Mouse (Mus musculus) retina, postnatal 7 days (tissue): ENCODE results near the gene Rint1.

ENCODE experiments used
- DNase-seq: peaks from one replicate; pipeline ENCODE4 v3.0.0-alpha.2; 2012; ENCODE audit warnings: low read depth, low spot score

Rint1 gene

DNA sequence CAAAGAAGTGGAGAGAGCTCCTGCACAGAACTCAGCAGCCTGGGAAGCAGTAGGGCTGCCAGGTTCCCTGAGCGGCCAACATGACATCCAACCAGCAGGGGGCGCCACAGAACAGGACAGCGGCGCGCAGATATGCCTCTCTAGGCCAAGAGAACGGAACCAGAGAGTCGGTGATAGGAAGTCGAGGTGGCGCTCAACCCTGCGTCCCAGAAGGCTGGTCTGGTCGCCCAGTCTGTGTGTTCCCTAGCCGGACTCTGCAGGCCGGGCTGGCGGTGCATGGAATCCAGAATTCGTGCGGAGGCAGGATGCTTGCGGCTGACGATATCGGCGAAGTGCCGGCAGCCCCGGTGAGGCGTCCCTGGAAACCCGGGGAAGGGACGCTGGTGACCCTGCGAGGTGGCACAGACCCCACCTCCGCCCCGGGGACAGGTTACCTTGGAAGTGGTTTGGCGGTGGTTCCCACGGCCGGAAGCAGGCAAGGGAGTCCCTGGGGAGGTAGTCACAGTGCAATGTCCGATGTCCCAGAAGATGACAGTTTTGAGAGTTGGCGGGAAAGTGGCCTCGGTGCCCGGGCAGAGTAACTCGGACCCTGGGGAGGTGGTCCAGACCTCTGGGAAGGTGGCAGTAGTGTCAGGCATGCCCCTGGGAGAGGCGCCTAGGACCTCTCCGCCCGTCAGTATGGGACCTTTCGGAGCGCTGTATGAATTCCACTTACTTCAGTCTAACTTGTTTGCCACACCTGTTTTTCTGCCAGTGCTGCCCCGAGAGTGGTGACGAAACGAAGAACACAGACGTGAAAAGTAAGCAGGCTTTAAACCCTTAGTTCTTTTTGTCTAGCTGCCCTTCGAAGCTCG is at the start of gene Rint1:
TSS of gene Rint1 (plus strand) at position 176 of the 854 bp plus-strand sequence.
- peak; percentile 89 for DNase-seq

DNA sequence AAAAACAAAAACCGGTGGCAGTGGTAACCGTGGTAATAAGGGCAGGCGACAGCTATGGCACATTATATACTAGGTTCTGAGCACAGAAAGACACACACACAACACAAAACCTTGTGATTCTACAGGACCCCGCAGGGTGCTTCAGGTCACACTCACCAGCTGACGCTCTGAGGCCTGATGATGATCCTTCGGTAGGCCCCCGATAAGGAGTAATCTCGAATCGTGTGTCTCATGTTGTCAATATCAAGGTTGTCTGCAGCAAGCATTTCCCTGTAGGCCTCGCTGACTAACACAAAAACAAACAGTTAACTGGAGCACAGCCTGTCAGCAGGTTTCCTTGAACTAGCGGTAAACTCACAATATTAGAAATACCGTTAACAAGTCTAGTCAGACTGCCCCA is 44.2 kb upstream of the Rint1 start:
- DNase-seq: no peak

DNA sequence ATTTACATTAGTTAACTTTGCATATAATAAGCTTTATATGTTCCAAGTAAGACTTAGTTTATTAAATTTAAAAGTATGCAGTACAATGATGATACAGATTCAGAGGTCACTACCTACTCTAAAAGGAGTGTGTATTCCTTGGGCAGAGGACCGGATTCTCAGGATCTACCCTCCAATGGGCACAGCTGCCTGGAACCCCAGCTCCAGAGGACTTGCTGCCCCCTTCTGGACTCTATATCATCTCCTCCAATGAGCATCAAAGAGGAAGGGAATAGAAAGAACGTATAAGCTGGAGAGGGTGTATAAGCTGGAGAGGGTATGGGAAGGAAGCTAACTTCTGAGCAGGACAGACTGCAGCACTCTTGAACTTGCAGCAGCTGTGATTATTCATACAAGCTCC is 37.6 kb upstream of the Rint1 start:
- DNase-seq: no peak

DNA sequence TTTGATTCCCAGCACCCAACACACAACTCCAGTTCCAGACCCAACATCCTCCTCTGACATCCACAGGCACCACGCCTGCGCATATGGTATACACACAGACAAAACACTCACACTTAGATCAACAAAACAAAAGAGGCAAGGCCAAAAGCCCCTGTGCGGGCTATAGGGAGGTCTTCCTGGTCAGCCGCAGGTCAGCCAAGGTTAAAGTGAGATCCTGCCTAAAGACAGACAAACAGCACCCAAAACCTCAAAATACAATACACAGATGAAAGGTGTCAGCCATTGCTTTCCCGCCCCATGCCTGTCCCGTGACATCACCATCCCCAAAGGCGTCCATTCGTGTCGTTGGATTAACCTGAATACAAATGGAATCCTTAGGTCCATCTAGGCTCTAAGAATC is 31.9 kb upstream of the Rint1 start:
- no peak for DNase-seq

DNA sequence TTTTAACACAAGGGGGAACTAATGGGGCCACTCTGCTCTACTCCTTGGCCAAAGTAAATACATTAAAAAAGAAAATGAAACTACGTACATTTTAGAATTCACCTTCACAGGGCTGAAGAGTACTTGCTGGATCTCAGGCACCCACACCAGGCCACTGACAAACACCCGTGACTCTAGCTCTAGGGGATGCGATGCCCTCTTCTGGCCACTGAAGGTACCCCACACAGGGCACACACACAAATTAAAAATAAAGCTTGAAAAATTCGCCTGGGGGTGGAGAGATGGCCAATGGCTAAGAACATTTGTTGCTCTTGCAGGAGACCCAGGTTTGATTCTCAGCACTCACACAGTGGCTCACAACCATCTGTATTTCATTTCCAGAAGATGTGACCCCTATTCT is 31.1 kb upstream of the Rint1 start:
- DNase-seq: no peak

DNA sequence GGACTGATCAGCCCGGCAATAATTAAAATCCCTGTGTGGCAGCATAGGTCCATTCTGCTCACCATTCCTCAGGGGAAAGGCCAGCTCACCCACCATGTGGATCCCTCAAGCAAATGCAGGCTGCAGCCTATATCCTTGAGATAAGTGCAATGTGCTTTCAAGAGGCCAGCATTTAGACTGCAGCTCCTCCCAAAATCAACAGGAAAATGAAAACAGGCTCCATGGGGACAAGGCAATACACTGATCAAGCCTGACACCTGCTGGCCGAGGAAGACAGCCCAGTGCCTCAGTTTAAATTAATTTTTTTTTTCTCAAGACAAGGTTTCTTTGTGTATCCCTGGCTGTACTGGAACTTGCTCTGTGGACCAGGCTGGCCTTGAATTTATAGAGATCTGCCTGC is 28.9 kb upstream of the Rint1 start:
- no peak for DNase-seq

DNA sequence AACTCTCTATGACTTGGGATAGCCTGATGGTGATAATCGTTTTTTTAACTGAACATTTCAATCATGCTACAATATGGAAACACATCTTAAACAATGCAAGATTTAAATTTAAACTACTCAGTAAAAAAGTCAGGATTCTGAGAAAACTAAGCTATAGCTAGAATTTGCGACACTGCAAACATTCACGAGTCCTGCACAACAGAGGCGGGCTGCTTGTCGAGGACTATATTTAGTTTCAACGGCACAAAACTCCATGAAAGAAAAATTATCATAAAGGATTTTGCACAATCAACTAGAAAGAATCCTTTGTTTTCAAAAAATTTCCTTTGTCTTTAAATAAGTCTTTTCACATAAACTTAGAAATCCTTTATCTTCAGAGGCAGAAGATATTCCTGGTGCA is 25.0 kb upstream of the Rint1 start:
- no peak for DNase-seq

DNA sequence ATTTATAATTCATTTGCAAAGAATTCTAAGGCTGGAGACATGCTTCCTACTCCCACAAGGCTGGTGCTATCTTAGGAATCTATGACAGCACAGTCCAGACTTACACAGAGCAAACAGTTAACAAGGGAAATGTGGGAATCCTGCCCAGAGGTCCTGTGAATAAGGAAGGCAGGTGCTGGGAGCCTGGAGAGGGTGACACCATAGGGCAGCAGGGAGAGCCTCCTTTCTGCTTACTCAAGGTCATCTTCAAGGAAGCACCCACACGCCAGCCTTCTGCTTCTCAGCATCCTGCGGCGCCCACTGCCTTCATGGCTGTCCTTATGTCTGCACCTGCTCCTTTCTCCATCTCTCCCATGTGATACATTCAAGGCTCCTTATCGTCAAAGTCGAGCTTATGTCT is 23.0 kb upstream of the Rint1 start:
- DNase-seq: no peak

DNA sequence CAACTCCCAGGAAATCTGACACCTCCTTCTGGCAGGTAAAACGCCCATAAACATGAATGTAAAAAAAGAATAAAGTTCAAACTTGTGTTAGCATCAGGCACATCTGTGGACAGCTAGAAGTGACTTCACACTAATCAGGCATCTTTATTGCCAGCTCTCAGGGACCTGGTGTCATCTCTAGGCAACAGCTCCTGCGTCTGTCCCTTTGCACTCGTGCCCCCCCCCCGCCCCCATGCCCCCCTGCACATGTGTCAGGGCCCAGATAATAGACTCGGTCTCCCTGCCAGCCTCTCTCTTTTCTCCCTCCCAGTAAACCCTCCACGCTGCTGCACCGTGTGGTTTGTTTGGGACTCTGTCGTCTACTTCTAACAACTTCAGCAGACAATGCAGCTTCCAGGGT is 16.4 kb upstream of the Rint1 start:
- no peak for DNase-seq

DNA sequence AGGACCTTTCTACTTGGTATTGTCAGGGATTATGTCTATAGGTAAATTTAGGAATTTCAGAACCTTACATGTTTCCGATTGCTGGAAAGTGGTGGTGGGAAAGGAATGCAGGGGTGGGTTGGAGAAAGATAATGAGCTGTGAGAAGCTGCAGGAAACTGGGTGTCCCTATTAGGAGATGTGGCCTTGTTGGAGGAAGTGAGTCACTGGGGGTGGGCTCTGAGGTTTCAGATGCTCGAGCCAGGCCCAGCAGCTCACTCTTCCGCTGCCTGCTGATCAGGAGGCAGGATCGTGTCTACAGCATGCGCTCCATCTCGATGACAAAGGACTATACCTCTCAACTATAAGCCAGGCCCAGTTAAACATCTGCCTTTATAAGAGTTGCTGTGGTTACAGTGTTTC is 13.3 kb upstream of the Rint1 start:
- DNase-seq: no peak

DNA sequence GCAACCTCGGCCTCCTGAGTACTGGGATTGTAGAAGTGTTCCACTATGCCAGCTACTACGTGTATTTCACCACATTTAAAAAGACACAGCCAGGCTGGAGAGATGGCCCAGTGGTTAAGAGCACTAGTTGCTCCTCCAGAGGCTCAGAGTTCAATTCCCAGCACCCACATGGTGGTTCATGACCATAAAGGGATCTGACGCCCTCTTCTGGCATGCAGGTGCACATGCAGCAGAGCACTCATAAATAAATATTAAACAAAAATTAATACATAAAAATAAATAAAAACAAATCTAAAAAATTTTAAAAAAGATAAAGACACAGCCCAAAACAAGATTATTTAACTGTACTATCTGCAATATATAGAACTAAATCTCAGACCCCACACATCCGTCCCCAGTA is 7.0 kb upstream of the Rint1 start:
- DNase-seq: no peak

DNA sequence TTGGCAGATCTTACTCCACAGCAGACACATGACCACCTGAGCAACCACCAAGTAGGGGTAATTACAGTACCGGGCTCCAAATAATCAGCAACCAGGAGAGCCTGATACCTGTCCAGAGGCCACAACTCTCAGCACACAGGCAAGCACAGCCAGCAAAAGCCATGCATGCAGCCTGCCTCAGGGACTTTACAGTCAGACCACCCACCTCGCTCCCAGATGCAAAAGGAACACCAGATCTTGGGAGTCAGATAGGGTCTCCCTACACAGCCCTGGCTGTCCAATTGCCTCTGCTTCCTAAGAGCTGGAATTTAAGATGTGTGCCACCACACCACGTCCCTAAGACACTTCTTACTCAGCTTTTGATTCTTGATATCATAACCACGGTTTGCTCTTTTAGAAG is 6.3 kb upstream of the Rint1 start:
- no peak for DNase-seq

DNA sequence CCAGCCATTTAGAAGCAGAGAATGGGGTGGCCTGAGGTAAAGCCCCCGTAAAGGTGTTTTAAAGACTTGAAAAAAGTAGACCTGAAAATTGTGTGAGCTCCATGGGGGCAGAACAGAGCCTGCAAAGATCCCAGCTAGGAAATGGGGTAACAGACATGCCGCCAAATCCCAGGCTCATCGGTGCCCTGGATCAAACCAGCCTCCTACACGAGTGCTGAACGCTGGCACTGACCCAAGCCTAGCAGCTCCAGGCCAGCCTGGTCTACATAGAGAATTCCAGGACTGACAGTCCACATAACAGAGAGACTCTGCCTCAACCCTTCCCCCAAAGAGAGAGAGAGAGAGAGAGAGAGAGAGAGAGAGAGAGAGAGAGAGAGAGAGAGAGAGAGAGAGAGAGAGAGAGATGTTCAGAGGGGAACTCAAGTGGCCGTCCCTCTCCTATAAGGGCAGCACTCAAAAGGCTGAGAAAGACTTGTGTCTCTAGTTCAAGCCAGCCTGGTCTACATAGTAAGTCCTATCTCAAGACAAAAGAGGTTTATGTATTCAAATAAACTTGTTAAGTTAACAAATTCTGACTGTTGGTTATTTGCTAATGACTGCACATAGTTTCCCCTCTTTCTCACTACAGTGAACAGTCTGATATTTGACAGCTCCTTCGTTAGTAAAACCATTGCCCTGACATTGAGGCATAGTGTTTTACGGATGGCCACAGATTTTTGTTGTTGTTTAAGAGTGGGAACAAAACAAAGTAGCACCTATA is 5.3 kb upstream of the Rint1 start:
- DNase-seq: no peak

DNA sequence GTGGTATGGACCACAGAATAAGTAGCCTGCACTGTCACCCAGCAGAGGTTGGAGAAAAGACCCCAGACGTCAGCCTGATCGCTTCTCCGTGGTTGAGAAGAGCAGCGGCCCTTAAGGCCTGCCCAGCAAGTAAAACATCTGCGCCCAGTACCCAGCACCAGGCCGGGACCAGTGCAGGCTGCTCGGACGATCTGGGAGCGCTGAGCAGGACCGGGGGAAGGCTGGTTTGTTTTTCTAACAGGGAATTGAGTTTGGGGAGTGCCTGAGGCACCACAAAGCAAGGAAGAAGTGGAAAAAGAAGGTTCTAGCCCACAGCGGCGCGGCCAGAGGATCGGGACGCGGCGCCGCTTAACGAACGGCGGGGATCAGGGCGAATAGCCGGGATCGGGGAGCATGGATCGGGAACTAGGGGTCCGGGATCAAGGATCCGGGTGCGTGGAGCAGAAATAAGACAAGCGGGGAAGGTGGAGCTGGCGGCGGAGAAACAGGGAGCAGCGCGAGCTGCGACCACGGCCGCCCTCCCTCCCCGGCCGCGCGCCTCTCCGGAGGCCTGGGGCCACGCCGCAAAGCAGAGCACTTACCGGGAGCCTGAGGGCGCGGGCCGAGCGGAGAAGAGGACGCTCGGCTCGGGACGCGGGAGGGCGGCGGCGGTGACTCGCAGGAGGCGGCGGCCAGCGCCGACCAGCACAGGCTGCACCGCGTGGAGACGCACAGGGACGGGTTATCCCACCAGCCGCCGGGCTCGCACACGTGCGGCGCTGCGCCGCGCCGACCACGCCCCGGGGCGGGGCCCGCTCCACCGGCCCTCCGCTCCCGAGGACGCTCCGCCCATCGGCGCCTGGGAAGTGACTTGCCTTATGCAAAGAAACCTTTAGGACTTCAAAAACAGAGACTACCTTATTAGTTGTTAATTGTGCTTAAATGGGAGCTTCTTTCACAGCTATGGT is 4.3 kb upstream of the Rint1 start, which contains the start of gene Pus7:
TSS of gene Pus7 (minus strand) at position 781 of the 947 bp plus-strand sequence.
- DNase-seq: peak; percentile 67

DNA sequence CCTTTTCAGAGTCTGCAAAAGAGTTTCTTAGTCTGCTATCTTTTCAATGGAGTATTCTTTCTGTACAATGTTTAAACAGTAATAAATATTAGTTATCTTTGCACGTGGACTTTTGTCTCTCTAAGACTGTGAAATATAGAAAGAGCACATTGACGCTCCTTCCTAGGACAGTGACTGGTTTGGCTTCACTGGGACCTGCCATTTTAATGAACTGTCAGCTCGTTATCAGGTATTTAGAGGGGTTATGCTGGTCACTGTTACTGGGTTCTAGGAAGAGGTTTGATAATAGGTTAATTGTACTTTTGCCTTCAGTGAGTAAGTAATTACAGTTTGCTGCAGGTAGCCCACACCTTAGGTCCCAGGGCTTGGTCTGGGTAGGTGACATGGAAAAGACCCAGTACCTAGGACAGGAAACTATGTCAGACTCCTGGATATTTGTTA is 899 bp downstream of the Rint1 start:
- DNase-seq: no peak

DNA sequence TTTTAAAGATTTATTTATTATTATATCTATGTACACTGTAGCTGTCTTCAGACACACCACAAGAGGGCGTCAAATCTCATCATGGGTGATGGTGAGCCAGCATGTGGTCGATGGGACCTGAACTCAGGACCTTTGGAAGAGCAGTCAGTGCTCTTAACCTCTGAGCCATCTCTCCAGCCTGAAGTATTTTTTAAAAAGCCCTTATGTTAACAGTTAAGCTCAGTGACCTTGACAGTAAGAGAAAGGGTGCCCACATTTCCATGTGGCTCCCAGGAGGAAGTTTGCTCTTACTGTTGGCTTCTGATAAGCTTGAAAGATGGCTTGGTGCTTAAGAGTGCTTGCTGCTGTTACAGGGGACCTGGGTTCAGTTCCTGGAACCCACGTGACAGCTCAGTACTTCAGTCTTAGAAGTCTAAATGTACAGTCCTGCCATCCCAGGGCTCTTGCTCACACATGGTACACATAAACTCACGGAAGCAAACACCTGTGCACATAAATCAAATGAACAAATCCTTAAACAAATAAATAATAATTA is 1.6 kb downstream of the Rint1 start:
- DNase-seq: no peak

DNA sequence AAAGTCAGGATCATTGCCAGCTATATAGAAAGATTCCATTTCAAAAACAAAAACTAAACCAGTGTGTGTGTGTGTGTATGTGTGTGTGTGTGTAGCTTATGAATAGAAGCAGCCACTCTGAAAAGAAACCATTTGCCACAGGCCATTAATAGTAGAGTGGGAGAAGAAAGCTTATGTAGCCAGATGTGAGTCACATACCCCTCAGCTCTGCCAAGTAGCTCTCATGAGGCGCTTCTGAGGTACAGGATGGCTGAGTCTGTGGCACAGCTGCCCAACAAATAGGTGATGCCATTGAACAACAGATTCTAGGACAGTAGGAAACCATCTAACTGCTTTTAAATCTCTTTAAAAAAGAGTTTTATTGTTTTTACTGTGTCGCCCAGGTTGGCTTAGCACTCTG is 5.2 kb downstream of the Rint1 start:
- no peak for DNase-seq

DNA sequence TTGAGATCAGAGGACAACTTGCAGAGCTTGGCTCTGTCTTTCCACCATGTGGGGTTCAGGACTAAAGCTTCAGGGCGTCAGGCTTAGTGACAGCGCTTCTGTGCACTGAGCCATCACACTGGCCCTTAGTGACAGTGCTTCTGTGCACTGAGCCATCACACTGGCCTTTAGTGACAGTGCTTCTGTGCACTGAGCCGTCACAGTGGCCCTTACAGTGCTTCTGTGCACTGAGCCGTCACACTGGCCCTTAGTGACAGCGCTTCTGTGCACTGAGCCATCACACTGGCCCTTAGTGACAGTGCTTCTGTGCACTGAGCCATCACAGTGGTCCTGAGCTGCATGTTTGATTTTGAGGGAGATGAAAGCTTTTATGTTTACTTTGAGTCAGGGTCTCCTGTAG is 27.3 kb downstream of the Rint1 start:
- DNase-seq: no peak

DNA sequence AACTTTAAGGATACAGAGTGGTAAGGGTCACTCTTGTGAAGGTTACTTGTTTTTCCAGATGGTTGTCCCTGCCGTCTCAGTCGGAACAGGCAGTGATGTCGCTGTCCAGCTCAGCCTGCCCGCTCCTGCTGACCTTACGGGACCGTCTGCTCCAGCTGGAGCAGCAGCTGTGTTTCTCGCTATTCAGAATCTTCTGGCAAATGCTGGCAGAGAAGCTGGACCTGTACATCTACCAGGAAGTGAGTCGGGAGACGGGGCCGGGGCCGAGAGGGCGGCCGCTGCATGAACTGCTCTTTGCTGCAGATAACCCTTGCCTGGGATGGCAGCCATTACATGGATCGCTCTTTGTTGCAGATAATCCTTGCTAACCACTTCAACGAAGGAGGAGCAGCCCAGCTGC is 29.2 kb downstream of the Rint1 start:
- DNase-seq: no peak

DNA sequence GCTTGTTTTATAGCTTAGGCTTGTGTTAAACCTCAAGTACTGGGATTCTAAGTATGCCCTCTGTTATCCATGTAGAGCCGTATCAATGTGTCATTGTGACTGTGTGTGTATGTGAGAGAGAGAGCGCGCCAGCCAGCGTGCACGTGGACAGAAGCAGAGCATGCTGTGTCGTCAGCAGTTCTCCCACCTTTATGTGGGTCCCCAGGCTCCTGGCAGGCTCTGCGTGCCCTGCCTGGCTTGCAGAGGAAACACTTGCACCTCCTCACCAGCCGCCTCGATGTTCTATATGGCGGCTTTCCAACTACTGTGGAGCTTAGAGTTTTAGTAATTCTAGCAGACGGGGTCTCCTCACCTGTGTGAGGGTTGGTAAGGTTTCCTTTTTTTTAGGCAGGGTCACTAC is 34.8 kb downstream of the Rint1 start:
- no peak for DNase-seq

DNA sequence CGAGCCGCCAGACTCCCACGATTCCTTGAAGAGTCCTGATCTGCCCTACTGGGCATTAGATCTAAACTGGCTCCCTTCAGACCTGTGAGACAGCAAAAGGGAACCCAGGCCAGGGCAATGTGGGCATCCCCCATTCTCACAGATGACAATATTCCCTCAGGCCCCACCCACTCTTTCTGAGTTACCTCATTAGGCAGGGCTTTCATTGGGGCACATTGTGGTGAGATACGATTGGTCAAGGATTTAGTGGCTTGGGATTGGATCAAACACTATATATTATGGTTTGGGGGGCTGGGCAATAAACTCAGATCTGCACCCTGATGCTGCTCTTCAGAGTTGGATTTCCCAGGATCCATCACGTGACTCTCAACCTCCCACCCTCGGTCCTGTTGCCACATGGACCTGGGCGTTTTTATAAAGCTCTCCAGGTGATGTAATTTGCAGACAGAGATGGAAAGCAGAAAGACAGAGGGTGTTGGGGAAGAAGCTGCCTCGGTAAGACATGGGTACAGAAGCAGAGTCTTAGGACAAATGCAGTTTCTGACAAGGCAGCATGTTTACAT is 36.7 kb downstream of the Rint1 start:
- no peak for DNase-seq
